Mouse (Mus musculus) spleen, adult 2 months (tissue): Measurements from ENCODE around the gene Tdp1.

ENCODE experiments used
- CTCF ChIP-seq: fragments of 200-500 bp; IDR thresholded peaks from 2 replicates; pipeline ENCODE4 v1.5.1; 2011; ENCODE audit warnings: mild to moderate bottlenecking, inconsistent platforms; ENCODE audit not compliant: insufficient read depth, insufficient read length, insufficient replicate concordance; ENCODE audit errors: extremely low read depth
- POLR2A ChIP-seq: fragments of 200-500 bp; IDR thresholded peaks from 2 replicates; pipeline ENCODE4 v1.6.1; 2011; ENCODE audit warnings: low read depth, low read length, inconsistent platforms

GRCm38 (mm10) chr12:99901973-99902866 lies 17.9 kb downstream of the Tdp1 start:
- TF ChIP-seq CTCF (no peak), POLR2A (no peak)
